Mouse (Mus musculus) intestine, embryonic 15.5 days (tissue): Measurements from ENCODE around the gene Megf6. TPM values are rescaled to one million over a fixed set of nuclear protein-coding genes. Genes with fewer than 3 reads are reported as not detected.
A peak's percentile ranks its signal among the peaks of the same experiment; 100 is the strongest.

Source experiments
- ATAC-seq: fragments of 200-750 bp; cut with Nextera tagmentation; 2 replicates; pipeline ENCODE4 v1.8.0; 2017; ENCODE audit warnings: moderate TSS enrichment, moderate library complexity
- H3K27ac ChIP-seq: fragments of 300-500 bp; sonication (generic); 2 replicates; pipeline ENCODE4 v1.5.1; 2015; ENCODE audit warnings: mild to moderate bottlenecking, inconsistent platforms
- H3K27me3 ChIP-seq: fragments of 300-500 bp; sonication (generic); replicated peaks from 2 replicates; pipeline ENCODE4 v1.6.1; 2015; ENCODE audit warnings: inconsistent platforms
- H3K36me3 ChIP-seq: fragments of 300-500 bp; sonication (generic); 2 replicates; pipeline ENCODE4 v1.6.1; 2015; ENCODE audit warnings: inconsistent platforms
- H3K4me1 ChIP-seq: fragments of 300-500 bp; sonication (generic); replicated peaks from 2 replicates; pipeline ENCODE4 v1.6.1; 2015; ENCODE audit warnings: inconsistent platforms
- H3K4me2 ChIP-seq: fragments of 300-500 bp; sonication (generic); replicated peaks from 2 replicates; pipeline ENCODE4 v1.6.1; 2015; ENCODE audit warnings: mild to moderate bottlenecking, inconsistent platforms
- H3K4me3 ChIP-seq: fragments of 300-500 bp; sonication (generic); replicated peaks from 2 replicates; pipeline ENCODE4 v1.5.1; 2015; ENCODE audit warnings: inconsistent platforms
- H3K9ac ChIP-seq: fragments of 300-500 bp; sonication (generic); 2 replicates; pipeline ENCODE4 v1.6.1; 2015; ENCODE audit warnings: inconsistent platforms
- H3K9me3 ChIP-seq: fragments of 300-500 bp; sonication (generic); 2 replicates; pipeline ENCODE4 v1.6.1; 2016; ENCODE audit warnings: inconsistent platforms
- WGBS: fragments of 180-500 bp; shearing (Covaris S2); methylation state at CpG from one replicate; pipeline ENCODE4 v1.1.7; 2015; 5-methylcytosine and 5-hydroxymethylcytosine counted together
- polyA plus RNA-seq: library from polyadenylated mRNA; unstranded; fragments of >200 nt; fragmentation: Nextera tagmentation; extraction: Ambion mirVana; gene quantifications from 2 replicates; pipeline ENCODE4 v1.2.1, GENCODE M21; 2015

The Megf6 gene
- polyA plus RNA-seq, 1 experiment from 2014 or later = 13.1 TPM

DNA sequence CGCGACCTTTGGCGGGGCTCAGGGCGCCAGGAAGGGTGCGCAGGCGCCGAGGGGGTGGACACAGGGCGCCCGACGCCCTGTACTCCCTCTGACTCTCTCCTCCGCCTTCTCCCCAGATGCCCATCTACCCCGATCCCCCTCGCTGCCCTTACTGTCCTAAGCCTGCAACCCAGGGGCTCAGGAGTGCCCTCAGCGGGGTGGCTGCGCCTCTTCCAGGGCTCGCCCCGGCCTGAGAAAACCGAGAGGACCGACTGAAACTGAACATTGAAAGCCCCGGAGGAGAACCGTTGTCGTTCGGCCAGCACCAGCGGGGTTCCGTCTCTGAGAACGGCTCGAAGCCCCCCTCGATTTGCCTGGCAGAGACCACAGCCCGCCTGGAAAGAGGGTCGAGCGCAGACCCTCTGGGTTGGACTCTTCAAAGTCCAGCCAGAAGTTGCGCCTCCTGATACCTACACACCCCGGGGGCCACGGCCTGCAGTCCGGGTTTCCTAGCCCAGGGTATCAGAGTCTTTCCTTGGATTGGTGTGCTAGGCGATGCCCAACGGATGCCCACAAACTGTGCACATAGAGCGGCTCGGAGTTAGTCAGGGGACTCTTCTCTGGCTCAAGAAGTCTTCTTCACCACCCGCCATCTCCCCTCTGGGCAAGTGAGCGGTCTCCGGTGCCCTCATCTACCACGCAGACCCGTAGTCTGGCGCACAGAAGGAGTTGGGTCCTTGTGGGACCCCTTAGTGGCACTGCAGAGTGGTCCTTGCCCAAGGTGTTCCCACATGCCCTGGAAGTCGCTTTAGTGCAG, 30.1 kb upstream of the Megf6 start:
- peak overlapping the region; percentile 42 for H3K9ac ChIP-seq
- peak; percentile 1; the same call in 1 of the 2 replicates for ATAC-seq
- 3% methylated on average over 46 of the region's 46 CpGs for WGBS
- no peak overlapping the region for H3K27ac ChIP-seq
- H3K36me3 ChIP-seq = no peaks in the 10 kb centered on the region
- H3K9me3 ChIP-seq = no peaks in the 10 kb centered on the region
- H3K4me1 ChIP-seq = peaks cover 23% of the 10 kb centered on the region
- peak overlapping the region; percentile 45 for H3K4me3 ChIP-seq
- peak overlapping the region; percentile 93 for H3K4me2 ChIP-seq
- H3K27me3 ChIP-seq = peaks cover 51% of the 10 kb centered on the region

DNA sequence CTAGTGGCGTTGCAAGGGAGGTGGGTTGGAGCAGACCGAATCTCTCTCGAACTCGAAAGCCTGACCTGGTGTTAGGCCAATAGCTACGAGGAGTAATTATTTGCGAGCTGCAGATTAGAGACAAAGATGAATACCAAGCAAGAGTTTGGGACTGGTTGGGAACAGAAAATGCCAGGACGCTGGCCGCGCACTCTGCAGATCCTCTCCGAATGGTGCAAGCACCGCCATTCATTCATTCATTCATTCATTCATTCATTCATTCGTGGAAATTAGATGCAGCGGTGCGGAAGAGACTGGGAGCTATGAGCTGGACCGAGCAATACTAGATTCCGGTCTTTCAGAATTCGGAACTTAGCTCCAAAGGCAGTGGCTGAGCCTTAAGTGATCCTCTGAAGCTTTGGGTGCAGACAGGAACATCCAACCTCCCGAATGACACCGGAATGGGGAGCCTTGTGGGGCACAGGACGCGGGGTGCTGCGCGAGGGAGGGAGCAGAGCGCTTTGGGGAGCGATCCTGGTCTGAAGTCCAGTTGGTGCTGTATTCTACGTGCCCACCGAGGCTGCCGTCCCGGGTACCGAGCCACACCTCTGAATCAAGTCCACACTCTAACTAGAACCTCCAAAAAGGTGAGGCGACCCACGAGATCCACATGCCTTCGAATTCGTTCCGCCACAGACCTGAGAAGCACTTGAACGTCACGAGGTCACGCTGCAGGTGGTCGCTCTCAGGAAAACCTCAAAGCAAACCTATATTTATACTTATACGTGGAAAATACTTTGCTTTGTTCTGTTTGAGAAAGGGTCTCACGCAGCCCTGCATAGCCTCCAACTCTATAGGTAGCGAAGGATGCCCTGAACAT, 29.3 kb upstream of the Megf6 start:
- H3K4me1 ChIP-seq = peaks cover 23% of the 10 kb centered on the region
- peak overlapping the region; percentile 93 for H3K4me2 ChIP-seq
- no peaks in the 10 kb centered on the region for H3K36me3 ChIP-seq
- peaks cover 44% of the 10 kb centered on the region for H3K27me3 ChIP-seq
- no peak overlapping the region for H3K27ac ChIP-seq
- H3K4me3 ChIP-seq = peak overlapping the region; percentile 45
- H3K9me3 ChIP-seq = no peaks in the 10 kb centered on the region
- ATAC-seq = no peak
- 2% methylated on average over 42 of the region's 42 CpGs for WGBS
- H3K9ac ChIP-seq = no peak overlapping the region

DNA sequence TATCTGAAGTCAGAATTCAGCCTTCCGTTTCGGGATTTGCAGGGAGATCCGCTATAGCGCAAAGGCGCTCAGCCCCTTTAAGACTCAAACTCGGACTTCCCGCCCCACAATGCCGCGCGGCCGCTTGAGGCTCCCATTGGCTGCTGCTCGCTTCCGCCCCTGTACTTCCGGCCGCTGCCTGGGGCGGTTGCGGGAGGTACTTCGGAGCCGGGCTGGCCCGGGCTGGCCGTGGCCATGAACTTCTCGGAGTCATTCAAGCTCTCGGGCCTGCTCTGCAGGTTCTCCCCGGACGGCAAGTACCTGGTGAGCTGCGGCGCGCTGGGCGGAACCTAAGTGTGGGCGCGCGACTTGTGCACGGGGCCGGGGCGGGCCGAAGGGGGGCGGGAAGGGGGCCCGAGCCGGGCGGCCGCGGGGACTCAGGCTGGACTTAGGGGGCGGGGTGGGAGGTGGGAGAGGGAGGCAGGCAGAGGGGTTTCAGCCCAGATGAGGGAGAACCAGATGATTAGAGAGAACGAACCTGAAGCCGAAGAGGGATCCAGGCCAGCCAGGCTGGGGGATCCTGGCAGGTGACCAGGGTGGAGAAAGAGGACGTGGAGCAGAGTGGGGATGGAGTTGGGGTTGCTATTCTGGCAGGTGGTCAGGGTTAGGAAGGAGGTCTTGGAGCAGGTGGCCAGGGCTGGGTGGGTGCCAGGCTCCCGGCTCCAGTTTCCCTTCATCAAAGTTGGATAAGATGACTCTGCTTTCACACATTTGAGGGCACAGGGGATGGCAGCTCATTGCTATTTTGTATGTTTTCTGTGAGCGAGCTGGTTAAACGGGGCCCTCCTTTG, 28.1 kb upstream of the Megf6 start, which contains the start of gene Wrap73:
TSS of gene Wrap73 (plus strand) at position 162 of the 830 bp plus-strand sequence.
- Histone ChIP-seq H3K9me3 (no peaks in the 10 kb centered on the region), H3K4me3 (peak within 1 kb of the TSS; percentile 84), H3K36me3 (no peaks in the 10 kb centered on the region), H3K27me3 (peaks cover 40% of the 10 kb centered on the region), H3K27ac (peak within 1 kb of the TSS; percentile 86), H3K4me1 (peaks cover 23% of the 10 kb centered on the region), H3K9ac (peak within 1 kb of the TSS; percentile 80), H3K4me2 (peak within 1 kb of the TSS; percentile 93)
- peak; percentile 96 for ATAC-seq
- WGBS = 3% methylated on average over 49 of the region's 49 CpGs

DNA sequence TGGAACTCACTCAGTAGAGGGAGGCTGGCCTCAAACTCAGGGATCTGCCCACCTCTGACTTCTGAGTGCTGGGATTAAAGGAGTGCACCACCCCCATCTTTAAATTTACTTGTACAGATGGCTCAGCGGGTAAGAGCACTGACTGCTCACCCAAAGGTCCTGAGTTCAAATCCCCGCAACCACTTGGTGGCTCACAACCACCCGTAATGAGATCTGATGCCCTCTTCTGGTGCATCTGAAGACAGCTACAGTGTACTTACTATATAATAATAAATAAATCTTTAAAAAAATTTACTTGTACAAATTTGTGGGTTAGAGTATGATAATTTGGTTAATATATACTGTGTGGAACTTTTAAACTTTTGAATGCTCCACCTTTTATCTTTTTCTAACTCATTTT, 25.8 kb upstream of the Megf6 start:
- ATAC-seq = no peak
- WGBS = 88% methylated on average over 3 of the region's 3 CpGs
- H3K4me1 ChIP-seq = peaks cover 19% of the 10 kb centered on the region

DNA sequence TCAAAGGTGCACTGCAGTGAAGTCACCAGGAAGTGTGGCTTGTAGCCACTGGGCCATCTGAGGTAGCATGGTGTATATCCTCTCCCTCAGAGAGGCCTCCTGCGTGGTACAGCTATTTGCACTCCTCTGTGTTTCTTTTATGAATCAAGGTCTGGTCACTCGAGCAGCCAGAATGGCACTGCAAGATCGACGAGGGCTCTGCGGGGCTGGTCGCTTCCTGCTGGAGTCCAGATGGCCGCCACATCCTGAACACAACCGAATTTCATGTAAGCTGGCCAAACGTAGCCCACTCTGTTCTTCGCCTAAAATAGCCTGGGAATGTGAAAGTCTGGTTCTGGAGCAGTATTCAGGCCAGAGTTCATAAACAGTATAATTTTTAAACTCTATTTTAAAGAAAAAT, 24.2 kb upstream of the Megf6 start:
- no peak overlapping the region for H3K4me2 ChIP-seq
- 86% methylated on average over 10 of the region's 10 CpGs for WGBS

More for the DNA sequence above, 25.8 kb upstream of the Megf6 start:
- Histone ChIP-seq H3K27me3 (peaks cover 17% of the 10 kb centered on the region), H3K4me2 (no peak overlapping the region), H3K4me3 (no peak overlapping the region), H3K27ac (no peak overlapping the region), H3K9ac (no peak overlapping the region), H3K36me3 (0 out of 2 replicates have a peak, but pooled peaks cover 3% of the 10 kb centered on the region), H3K9me3 (no peaks in the 10 kb centered on the region)

DNA sequence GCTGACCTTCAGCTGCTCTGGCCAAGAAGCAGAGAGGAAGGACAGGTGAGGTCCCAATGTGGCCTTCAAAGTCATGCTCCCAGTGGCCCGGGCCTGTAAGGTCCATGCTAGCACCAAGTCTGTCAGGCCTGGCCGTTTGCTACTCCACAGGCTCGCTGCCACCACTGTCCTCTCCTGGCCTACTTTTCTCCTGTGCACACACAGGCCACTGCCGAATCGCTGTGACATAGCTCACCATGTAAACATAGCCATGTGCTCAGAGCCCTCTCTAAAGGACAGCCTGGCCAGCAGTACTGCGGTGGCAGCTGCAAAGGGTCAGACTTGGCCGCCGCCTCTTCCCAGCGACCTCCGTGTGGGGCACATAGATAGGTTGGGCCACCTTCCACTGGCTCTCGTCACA, 16.4 kb upstream of the Megf6 start:
- Histone ChIP-seq H3K27me3 (no peaks in the 10 kb centered on the region), H3K4me1 (peaks cover under 1% of the 10 kb centered on the region; the same call in 1 of the 2 replicates), H3K4me3 (no peak overlapping the region), H3K27ac (no peak overlapping the region), H3K4me2 (no peak overlapping the region), H3K36me3 (peaks cover 34% of the 10 kb centered on the region), H3K9me3 (no peaks in the 10 kb centered on the region), H3K9ac (no peak overlapping the region)
- WGBS = 72% methylated on average over 11 of the region's 11 CpGs
- no peak for ATAC-seq

More for the DNA sequence above, 24.2 kb upstream of the Megf6 start:
- no peak for ATAC-seq
- Histone ChIP-seq H3K4me3 (no peak overlapping the region), H3K9me3 (no peaks in the 10 kb centered on the region), H3K4me1 (peaks cover 6% of the 10 kb centered on the region), H3K36me3 (peaks cover 11% of the 10 kb centered on the region; the same call in 1 of the 2 replicates), H3K9ac (no peak overlapping the region), H3K27me3 (peaks cover under 1% of the 10 kb centered on the region), H3K27ac (no peak overlapping the region)

DNA sequence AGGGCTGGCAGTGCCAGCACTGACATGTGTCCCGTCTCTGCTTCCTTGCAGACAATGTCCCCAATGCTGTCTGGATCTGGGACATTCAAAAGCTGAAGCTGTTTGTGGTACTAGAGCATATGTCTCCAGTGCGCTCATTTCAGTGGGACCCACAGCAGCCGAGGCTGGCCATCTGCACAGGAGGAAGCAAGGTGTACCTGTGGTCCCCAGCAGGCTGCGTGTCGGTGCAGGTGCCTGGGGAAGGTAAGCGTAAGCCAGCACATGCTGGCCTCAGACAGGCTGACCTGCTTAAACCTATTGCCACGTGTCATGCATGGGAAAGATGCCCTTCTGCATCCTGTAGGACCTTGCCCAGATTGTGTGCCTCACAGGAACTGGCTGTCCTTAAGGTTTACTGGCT, 14.5 kb upstream of the Megf6 start:
- no peak overlapping the region for H3K27ac ChIP-seq
- ATAC-seq = no peak
- H3K4me1 ChIP-seq = peaks cover 6% of the 10 kb centered on the region
- no peak overlapping the region for H3K4me3 ChIP-seq
- peaks cover 27% of the 10 kb centered on the region for H3K36me3 ChIP-seq
- no peaks in the 10 kb centered on the region for H3K9me3 ChIP-seq
- 86% methylated on average over 7 of the region's 7 CpGs for WGBS
- H3K27me3 ChIP-seq = no peaks in the 10 kb centered on the region
- H3K9ac ChIP-seq = no peak overlapping the region
- no peak overlapping the region for H3K4me2 ChIP-seq

DNA sequence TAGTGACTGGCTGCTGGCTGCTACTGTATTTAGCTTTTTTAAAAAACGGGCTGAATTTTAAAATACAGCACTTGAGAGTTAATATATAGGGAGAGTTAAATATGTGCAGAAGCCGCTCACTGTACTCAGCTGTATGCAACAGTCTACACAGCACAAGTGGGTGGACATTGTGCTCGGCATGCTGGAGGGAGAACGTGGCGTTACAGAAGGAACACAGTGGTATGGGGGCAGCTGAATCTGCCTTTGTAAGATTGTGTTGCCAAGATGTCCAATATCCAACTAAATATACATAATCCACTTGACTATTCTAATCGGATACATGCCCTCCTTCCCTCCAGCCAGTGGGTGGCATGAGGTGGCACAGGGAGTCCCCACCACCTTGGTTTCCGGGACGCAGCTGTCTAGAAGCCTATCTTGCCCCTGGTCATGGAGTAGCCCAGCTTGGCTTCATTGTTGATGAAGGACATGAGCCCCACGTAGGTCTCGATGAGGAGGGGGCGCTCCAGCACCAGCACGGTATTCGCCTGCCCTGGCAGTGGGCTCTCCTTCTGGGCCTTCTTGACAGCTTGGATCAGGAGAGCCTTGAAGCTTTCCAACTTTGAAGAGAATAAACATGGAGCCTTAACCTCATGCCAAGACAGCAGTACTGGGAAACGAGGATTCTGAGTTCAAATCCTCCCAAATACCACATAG, 12.4 kb upstream of the Megf6 start:
- Histone ChIP-seq H3K9me3 (no peaks in the 10 kb centered on the region), H3K27me3 (no peaks in the 10 kb centered on the region), H3K4me2 (no peak overlapping the region), H3K4me3 (no peak overlapping the region), H3K27ac (no peak overlapping the region), H3K36me3 (peaks cover 19% of the 10 kb centered on the region), H3K4me1 (peaks cover 11% of the 10 kb centered on the region), H3K9ac (no peak overlapping the region)
- WGBS = 93% methylated on average over 14 of the region's 14 CpGs
- ATAC-seq = no peak

DNA sequence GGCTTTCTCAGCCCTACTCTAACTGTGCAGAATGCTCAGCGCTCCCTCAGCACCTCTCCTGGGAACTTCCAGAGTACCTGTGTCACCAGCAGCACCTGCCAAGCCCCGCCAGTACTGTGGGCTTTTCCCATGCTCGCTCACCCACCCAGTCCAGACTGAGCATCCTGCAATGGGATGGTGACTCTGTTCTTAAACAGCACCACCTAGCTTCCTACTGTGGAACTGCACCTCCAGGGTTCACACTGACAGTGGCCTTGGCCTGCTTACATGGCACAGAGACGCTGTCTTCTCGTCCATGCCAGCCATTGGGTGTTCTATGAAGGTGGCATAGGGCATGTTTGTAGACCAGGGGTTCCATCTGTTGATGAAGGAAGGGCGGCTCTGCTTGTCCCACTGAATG, 11.5 kb upstream of the Megf6 start:
- Histone ChIP-seq H3K36me3 (peaks cover 19% of the 10 kb centered on the region), H3K4me1 (peaks cover 11% of the 10 kb centered on the region), H3K9me3 (no peaks in the 10 kb centered on the region), H3K4me3 (no peak overlapping the region), H3K9ac (no peak overlapping the region), H3K4me2 (peak overlapping the region; percentile 87), H3K27ac (no peak overlapping the region), H3K27me3 (no peaks in the 10 kb centered on the region)
- 0 out of 2 replicates have a peak, but pooled peaks have one; percentile 1 for ATAC-seq
- WGBS = 17% methylated on average over 6 of the region's 6 CpGs

DNA sequence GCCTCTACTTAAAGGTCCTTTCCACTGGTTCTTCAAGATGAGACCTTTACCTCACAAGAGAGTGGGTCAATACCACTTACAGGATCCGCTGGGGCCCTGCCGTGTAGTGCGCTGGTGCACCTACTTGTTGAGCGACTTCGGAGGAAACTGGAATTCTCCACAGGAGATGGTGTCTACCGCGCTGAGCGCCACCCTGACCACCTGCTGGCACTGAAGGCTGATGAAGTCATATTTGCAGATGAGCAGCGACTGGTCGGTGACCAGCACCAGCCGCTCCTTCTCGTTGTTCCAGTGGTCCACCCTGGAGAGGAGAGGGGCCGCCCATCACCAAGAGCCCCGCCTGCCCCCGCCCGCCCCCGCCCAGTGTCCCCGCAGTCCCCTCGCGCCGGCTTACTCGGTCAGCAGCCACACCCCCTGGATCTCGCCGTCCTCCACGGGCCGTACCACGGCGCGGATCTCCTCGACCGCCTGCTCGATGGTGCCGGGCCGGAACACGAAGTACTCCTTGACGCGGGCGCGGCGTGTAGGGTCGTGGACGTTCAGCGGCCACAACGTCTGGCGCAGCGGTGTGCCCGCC, 10.5 kb upstream of the Megf6 start:
- peak overlapping the region; percentile 71 for H3K9ac ChIP-seq
- H3K27ac ChIP-seq = peak overlapping the region; percentile 72
- peak; percentile 62 for ATAC-seq
- H3K4me3 ChIP-seq = peak overlapping the region; percentile 98
- peaks cover 11% of the 10 kb centered on the region for H3K4me1 ChIP-seq
- H3K27me3 ChIP-seq = no peaks in the 10 kb centered on the region
- 2% methylated on average over 45 of the region's 47 CpGs for WGBS
- no peaks in the 10 kb centered on the region for H3K9me3 ChIP-seq
- H3K4me2 ChIP-seq = peak overlapping the region; percentile 87
- peaks cover 19% of the 10 kb centered on the region for H3K36me3 ChIP-seq
